Mouse (Mus musculus): ENCODE measurements around the gene Rbbp4. TPM values are rescaled to one million over a fixed set of nuclear protein-coding genes. Genes with fewer than 3 reads are reported as not detected.

Gene Rbbp4
- total and polyA plus RNA-seq, 3 experiments: 41.4 to 179 (median 73.3) TPM

GRCm38 (mm10) chr4:129375821-129376220 is 40.7 kb upstream of the Rbbp4 start:
- H3K9ac ChIP-seq (ENCODE audit: insufficient read depth, low read depth): no peak overlapping the region
- peaks cover 0 to 6% of the 10 kb centered on the region in 2 experiments; a peak in 1 of 4 replicates for H3K4me1 ChIP-seq (ENCODE audit: control insufficient read depth in 1 of 2, insufficient read depth in 2 of 2)
- peaks cover 24% of the 10 kb centered on the region for H3K9me3 ChIP-seq (replicated peaks; ENCODE audit: low read length)
- no peak overlapping the region for H3K4me2 ChIP-seq (ENCODE audit: insufficient read depth, low read depth, poor library complexity, severe bottlenecking)
- H3K27ac ChIP-seq (ENCODE audit: insufficient read depth, low read depth): no peak overlapping the region
- TF ChIP-seq JUN (IDR thresholded peaks at IDR 0.05; ENCODE audit: insufficient read depth, low read depth, low read length) (no peak), ZKSCAN1 (IDR thresholded peaks at IDR 0.05; ENCODE audit: borderline replicate concordance, low read depth, low read length) (no peak), EP300 (IDR thresholded peaks at IDR 0.05; ENCODE audit: low read length) (no peak), MXI1 (IDR thresholded peaks at IDR 0.05; ENCODE audit: low read depth, low read length) (no peak), TBP (conservative IDR thresholded peaks at IDR 0.05; ENCODE audit: low read depth, low read length) (no peak), CTCF (conservative IDR thresholded peaks at IDR 0.05 in 1 of 2, IDR thresholded peaks at IDR 0.05 in 1 of 2; ENCODE audit: low read depth in 2 of 2, low read length in 2 of 2) (no peak), UBTF (IDR thresholded peaks at IDR 0.05; ENCODE audit: low read depth, low read length) (no peak), CHD2 (IDR thresholded peaks at IDR 0.05; ENCODE audit: low read length) (no peak), PAX5 (IDR thresholded peaks at IDR 0.05; ENCODE audit: low read length) (no peak), MEF2A (IDR thresholded peaks at IDR 0.05; ENCODE audit: borderline replicate concordance, low read depth, low read length) (no peak), HCFC1 (IDR thresholded peaks at IDR 0.05; ENCODE audit: low read depth, low read length) (no peak), RAD21 (IDR thresholded peaks at IDR 0.05; ENCODE audit: low read depth, low read length) (no peak), MAFK (IDR thresholded peaks at IDR 0.05; ENCODE audit: insufficient replicate concordance, low read length) (no peak), ZC3H11A (IDR thresholded peaks at IDR 0.05; ENCODE audit: low read depth, low read length) (no peak), GABPA (IDR thresholded peaks at IDR 0.05; ENCODE audit: insufficient replicate concordance, low read depth, low read length) (no peak), POLR2A (IDR thresholded peaks at IDR 0.05; ENCODE audit: low read depth, low read length) (no peak)
- H3K79me2 ChIP-seq (replicated peaks; ENCODE audit: control insufficient read depth, extremely low read depth, insufficient read depth, poor library complexity, severe bottlenecking): no peaks in the 10 kb centered on the region
- dilution Hi-C loops (cut with MboI; ENCODE audit: extremely low pct_ligation_motif_present, extremely low pct_unique_long_range_greater_than_20kb, low sequenced_read_pairs) (no loop called here), in situ Hi-C loops (cut with MboI; ENCODE audit: low pct_ligation_motif_present, low pct_unique_long_range_greater_than_20kb, low sequenced_read_pairs) (no loop called here)
- no peak for DNase-seq (ENCODE audit: extremely low read depth)
- peaks cover 40% of the 10 kb centered on the region for H3K27me3 ChIP-seq (replicated peaks)
- no peaks in the 10 kb centered on the region for H3K36me3 ChIP-seq (replicated peaks in 1 of 2; ENCODE audit: control insufficient read depth in 1 of 2, insufficient read depth in 1 of 2, low read length in 1 of 2)
- no peak overlapping the region for H3K4me3 ChIP-seq (replicated peaks in 1 of 3; ENCODE audit: low read depth in 2 of 3, low read length in 2 of 3, poor library complexity in 1 of 3)

GRCm38 (mm10) chr4:129375000-129375399 is 39.8 kb upstream of the Rbbp4 start:
- H3K27ac ChIP-seq (ENCODE audit: insufficient read depth, low read depth): no peak overlapping the region
- no peak for DNase-seq (ENCODE audit: extremely low read depth)
- H3K36me3 ChIP-seq (replicated peaks in 1 of 2; ENCODE audit: control insufficient read depth in 1 of 2, insufficient read depth in 1 of 2, low read length in 1 of 2): no peaks in the 10 kb centered on the region
- H3K9me3 ChIP-seq (replicated peaks; ENCODE audit: low read length): peaks cover 24% of the 10 kb centered on the region
- no peak overlapping the region for H3K4me2 ChIP-seq (ENCODE audit: insufficient read depth, low read depth, poor library complexity, severe bottlenecking)
- TF ChIP-seq TCF12 (IDR thresholded peaks at IDR 0.05; ENCODE audit: low read depth, low read length) (no peak), SIN3A (IDR thresholded peaks at IDR 0.05; ENCODE audit: low read length) (no peak), GABPA (IDR thresholded peaks at IDR 0.05; ENCODE audit: insufficient replicate concordance, low read depth, low read length) (no peak), UBTF (IDR thresholded peaks at IDR 0.05; ENCODE audit: low read depth, low read length) (no peak), MAX (IDR thresholded peaks at IDR 0.05; ENCODE audit: low read length) (no peak), MAFK (IDR thresholded peaks at IDR 0.05; ENCODE audit: insufficient replicate concordance, low read length) (no peak)
- H3K9ac ChIP-seq (ENCODE audit: insufficient read depth, low read depth): no peak overlapping the region
- in situ Hi-C loops (cut with MboI; ENCODE audit: low pct_ligation_motif_present, low pct_unique_long_range_greater_than_20kb, low sequenced_read_pairs) (loop anchor here (25.0 kb wide), 1 partner anchor 237 kb away; the partner anchor contains the start of genes Ccdc28b, Dcdc2b, Eif3i and Iqcc), dilution Hi-C loops (cut with MboI; ENCODE audit: extremely low pct_ligation_motif_present, extremely low pct_unique_long_range_greater_than_20kb, low sequenced_read_pairs) (no loop called here)
- H3K79me2 ChIP-seq (replicated peaks; ENCODE audit: control insufficient read depth, extremely low read depth, insufficient read depth, poor library complexity, severe bottlenecking): no peaks in the 10 kb centered on the region
- H3K27me3 ChIP-seq (replicated peaks): peaks cover 36% of the 10 kb centered on the region
- no peak overlapping the region for H3K4me3 ChIP-seq (replicated peaks in 1 of 3; ENCODE audit: low read depth in 2 of 3, low read length in 2 of 3, poor library complexity in 1 of 3)
- peaks cover 0 to 6% of the 10 kb centered on the region in 2 experiments; a peak in 1 of 4 replicates for H3K4me1 ChIP-seq (ENCODE audit: control insufficient read depth in 1 of 2, insufficient read depth in 2 of 2)

Measured in CH12.LX (cell line).